Mouse (Mus musculus) lung, adult 2 months (tissue): ENCODE results near the gene Gm20388.

Experiments
- CTCF ChIP-seq: fragments of 200-500 bp; IDR thresholded peaks from 2 replicates; pipeline ENCODE4 v1.5.1; 2011; ENCODE audit warnings: mild to moderate bottlenecking, low read length, control low read depth; ENCODE audit not compliant: insufficient read depth
- POLR2A ChIP-seq: fragments of 200-500 bp; IDR thresholded peaks from 2 replicates; pipeline ENCODE4 v1.6.1; 2011; ENCODE audit warnings: low read depth, mild to moderate bottlenecking, control low read depth, low read length, borderline replicate concordance; ENCODE audit errors: extremely low read depth

DNA sequence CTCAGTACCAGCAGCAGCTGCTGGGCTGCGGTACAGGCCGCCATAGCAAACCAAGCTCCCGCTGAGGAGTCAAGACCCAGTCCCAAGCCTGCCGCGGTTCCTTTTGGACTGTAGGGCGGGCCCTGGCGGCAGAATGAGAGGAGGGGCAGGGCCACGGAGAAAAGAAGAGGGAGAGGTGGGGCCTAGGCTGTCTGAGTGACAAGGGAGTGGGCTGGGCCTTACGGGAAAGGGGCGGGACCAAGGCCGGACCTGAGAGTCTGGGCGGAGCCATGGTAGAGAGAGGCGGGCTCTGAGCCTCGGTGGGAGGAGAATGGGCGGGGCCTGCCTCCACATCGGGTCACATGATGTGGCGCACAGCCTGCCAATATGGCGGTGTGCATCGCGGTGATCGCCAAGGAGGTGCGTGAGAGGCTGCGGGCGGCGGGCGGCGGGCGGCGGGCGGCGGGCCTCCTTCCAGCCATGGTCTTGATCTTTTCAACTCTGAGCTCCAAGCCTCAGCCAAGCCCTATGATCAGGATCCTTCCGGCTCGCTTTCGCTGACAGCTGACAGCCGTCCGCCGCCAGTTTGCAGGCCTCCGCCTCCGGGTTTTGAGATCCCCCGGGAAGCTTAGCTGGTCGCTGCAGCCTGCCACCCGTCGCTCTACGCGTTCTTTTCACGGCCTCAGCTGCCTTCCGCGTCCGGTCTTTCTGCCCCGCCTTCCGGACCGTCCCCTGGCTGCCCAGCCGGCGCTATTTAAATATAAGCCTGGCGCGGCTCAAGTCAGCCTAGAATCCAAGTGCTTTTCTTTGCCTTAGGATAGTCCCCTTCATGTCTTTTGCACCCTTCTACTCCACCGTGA lies 2700.9 kb downstream of the Gm20388 start, which contains the start of the genes Galns and Trappc2l:
- TF ChIP-seq CTCF (no peak), POLR2A (peak; percentile 81)
